Mouse (Mus musculus): ENCODE results near the gene Olfr1392.

The Olfr1392 gene

DNA sequence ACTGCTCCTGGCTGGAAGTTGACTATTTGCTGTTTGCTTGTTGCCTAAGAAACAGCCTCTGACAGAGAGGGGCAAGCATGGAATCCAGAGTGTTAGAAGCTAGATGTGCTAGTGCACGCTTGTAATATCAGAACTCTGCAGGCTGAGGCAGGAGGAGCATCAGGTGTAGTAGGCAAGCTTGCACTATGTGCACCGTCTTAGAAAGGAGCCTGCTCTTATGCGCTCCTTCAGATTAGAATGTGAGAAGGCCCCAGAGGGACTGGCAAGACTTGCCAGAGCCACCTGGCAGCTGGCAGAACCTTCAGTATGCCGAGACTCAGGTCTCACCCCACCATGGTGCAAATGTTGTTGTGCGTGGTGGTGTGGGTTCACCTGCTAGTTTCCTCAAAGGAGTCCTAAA lies 33.0 kb upstream of the Olfr1392 start:
- DNase-seq (ENCODE audit: low read depth, low spot score): no peak

DNA sequence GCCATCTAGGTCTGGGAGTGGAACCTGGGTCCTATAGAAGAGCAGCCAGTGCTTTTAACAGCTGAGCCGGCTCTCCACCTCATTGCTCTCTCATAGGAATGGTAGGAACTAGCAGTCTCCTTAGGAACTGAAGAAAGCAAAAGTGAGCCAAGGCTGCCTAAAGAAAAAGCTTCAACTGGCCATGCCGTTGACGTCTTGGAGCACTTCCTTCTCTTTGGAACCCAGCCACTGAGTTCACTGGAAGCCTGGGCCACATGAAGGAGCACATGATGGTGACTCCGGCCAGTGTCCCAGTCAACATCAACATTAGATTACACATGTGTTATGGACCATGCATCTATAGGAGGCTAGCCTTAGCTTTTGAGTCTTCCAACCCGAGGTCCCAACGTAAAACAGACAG lies 32.0 kb upstream of the Olfr1392 start:
- DNase-seq (ENCODE audit: low read depth, low spot score): no peak

- no peak for DNase-seq (ENCODE audit: low read depth, low spot score)
Observed at GRCm38 (mm10) chr11:49259296-49259695, 25.8 kb upstream of the Olfr1392 start.

DNA sequence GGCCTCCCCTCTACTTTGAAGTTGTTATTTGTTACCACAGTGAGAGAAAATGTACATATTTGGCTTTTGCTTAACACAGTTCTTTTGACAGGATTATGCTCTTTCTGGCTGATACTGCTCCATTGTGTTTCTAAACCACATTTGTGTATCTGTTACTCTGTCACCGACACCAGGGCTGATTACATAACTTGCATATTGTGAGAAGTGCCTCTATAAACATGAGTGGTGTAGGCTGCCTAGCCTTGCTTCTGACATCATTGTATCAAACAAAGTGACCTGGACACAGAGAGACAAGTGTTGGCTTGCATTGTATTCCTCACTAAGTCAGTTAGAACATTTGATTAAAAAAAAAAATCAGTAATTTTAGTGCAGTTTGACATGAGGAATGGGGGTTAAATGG lies 25.3 kb upstream of the Olfr1392 start:
- DNase-seq (ENCODE audit: low read depth, low spot score): no peak

GRCm38 (mm10) chr11:49260598-49261312 lies 24.3 kb upstream of the Olfr1392 start:
- DNase-seq (ENCODE audit: low read depth, low spot score): no peak

DNA sequence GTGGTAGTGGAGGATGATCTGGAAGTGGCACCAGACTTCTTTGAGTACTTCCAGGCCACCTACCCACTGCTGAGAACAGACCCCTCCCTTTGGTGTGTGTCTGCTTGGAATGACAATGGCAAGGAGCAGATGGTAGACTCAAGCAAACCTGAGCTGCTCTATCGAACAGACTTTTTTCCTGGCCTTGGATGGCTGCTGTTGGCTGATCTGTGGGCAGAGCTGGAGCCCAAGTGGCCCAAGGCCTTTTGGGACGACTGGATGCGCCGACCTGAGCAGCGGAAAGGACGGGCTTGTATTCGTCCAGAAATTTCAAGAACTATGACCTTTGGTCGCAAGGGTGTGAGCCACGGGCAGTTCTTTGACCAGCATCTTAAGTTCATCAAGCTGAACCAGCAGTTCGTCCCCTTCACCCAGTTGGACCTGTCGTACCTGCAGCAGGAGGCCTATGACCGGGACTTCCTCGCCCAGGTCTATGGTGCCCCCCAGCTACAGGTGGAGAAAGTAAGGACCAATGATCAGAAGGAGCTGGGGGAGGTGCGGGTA lies 23.7 kb upstream of the Olfr1392 start:
- DNase-seq (ENCODE audit: low read depth, low spot score): peak; percentile 64

DNA sequence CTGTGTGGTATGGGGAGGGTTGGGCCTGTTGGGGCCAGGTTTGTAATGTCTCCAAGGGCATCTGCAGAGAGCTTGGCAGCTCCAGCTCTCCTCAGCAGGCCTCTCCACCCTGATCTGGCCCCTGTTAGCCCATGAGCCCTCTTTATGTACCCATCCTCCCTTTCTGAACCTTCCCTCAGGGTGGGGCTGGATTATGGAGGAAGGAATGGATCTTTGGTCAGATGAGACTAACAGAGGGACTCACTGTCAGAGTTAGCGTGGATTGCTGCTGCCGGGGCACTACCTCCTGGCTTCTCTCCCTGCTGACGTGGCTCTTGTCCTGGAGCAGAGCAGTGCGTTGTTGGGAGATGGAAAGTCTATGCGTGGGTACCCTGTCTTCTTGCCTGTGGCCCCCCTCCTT lies 22.8 kb upstream of the Olfr1392 start:
- DNase-seq (ENCODE audit: low read depth, low spot score): no peak

- DNase-seq (ENCODE audit: low read depth, low spot score): no peak
Observed at GRCm38 (mm10) chr11:49263149-49263548, 21.9 kb upstream of the Olfr1392 start.

GRCm38 (mm10) chr11:49264081-49264480 lies 21.0 kb upstream of the Olfr1392 start:
- DNase-seq (ENCODE audit: low read depth, low spot score): no peak

DNA sequence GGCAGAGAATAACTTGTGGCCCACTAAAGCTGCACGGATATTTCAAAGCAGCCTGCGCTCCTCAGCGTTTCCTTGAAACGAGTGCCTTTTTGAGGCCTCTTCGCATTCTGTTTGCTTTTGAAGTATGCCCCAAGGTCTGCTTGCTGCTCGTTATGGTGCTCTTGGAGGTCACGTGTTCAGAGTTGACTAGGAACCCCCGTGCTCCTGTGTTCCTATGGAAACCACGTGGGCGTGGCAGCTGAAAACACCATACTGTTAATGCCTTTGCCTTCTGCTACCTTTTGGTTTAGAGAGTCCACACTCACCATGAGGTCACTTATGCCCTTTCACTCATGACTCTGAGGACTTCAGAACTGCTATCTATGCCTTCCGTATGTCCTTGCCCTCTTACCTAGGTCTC lies 20.5 kb upstream of the Olfr1392 start:
- peak; percentile 51 for DNase-seq (ENCODE audit: low read depth, low spot score)

GRCm38 (mm10) chr11:49265101-49265500 lies 20.0 kb upstream of the Olfr1392 start:
- no peak for DNase-seq (ENCODE audit: low read depth, low spot score)

DNA sequence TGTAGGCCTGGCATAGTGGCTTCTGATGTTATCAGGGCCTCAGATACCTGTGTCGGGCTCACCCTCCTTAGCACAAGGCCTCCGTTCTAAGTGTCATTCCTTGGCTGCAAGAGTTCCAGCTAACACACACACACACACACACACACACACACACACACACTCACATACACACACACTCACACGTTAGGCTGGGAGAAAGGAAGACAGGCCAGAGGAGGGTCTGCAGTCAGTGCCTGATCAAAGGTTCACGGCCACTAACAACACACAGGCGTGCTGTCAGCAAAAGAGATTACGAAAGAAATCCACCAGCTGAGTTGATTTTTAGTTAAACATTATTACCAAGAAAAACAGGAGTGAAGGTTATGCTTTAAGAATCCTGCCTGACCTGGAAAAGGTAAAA lies 18.4 kb upstream of the Olfr1392 start:
- DNase-seq (ENCODE audit: low read depth, low spot score): no peak

DNA sequence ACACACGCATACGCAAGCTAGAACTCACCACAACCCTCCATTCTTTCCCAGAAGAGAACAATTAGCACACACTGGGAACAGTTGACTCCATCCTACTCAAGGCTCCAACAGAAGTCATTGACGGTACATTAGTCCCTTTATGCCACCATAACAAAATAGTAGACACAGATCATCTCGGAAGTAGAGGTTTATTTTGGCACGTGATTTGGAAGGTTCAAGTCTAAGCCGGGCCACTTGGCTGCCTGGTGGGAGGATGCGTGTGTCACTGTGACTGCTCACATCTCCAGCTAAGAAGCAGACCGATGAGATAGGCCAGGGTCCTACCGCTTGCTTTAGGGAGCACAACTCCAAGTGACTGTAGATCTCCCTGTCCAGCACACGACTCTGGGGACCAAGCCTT lies 17.8 kb upstream of the Olfr1392 start:
- no peak for DNase-seq (ENCODE audit: low read depth, low spot score)

DNA sequence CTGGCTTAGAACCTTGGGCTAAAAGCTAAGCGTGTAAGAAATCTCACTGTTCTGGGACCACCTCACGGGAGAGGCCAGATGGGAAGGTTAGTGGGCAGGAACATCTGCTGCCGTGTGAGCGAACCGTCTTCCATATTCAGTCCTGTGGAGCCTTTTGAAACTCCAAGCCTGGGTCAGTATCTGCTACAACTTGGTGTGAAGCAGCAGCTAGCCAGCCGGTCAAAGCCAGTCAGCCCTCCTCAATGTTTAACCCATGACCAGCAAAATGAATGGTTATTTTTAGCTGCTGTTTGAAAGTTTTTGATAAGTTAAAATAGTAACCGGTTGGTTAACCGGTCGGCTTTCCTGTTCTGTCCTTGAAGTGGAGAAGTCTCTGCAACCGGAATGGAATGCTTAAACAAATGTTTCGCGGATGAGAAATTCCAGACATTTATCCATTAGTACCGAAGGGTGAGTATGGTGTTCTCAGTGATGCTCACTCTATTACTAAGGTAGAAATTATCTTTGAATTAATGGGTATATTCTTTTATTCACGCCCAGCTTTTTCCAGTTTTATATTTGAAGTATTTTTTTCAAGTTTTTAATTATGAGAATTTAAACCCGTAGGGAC lies 17.0 kb upstream of the Olfr1392 start:
- no peak for DNase-seq (ENCODE audit: low read depth, low spot score)

GRCm38 (mm10) chr11:49269761-49270160 lies 15.3 kb upstream of the Olfr1392 start:
- no peak for DNase-seq (ENCODE audit: low read depth, low spot score)

GRCm38 (mm10) chr11:49270368-49270767 lies 14.7 kb upstream of the Olfr1392 start:
- no peak for DNase-seq (ENCODE audit: low read depth, low spot score)

DNA sequence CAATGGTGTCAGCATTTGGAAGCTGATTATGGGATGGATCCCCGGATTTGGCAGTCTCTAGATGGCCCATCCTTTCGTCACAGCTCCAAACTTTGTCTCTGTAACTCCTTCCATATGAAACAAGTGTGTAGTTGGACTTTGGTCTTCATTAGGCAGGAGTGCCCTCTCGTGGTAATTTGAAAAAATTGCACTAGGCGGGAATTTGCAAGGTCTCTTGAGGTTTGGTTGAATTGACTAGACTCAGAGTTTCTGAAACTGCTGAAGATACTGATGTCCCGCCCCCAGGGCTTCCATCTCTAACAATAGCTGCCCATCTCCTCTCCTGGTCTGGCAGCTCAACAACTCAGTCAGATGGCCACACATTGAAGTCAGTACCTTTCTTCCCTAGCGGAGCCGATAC lies 13.7 kb upstream of the Olfr1392 start:
- DNase-seq (ENCODE audit: low read depth, low spot score): peak; percentile 78

- no peak for DNase-seq (ENCODE audit: low read depth, low spot score)
Observed at GRCm38 (mm10) chr11:49273834-49274519, 11.1 kb upstream of the Olfr1392 start.

DNA sequence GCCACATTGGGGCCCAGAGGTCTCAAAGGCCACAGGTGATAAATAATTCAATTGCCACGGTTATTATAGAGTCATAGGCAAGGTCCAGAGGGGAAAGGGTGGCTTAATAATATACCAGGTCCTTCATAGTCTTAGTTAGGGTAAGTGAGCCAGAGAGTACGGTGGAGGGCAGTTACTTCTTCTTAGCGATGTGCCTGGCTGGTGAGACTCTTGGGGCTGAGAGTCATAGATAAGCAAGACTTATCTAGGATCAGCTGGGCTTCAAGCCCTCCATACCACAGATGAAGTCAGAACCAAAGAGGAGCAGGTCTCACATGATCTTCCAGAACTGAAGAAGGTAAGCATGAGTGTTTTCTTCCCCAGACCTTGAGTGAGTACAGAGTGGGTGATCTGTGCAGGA lies 6.9 kb upstream of the Olfr1392 start, which contains the start of gene Olfr1393:
Olfr1393 (plus strand) TSS at position 83 of the 400 bp plus-strand sequence.
- DNase-seq (ENCODE audit: low read depth, low spot score): no peak

DNA sequence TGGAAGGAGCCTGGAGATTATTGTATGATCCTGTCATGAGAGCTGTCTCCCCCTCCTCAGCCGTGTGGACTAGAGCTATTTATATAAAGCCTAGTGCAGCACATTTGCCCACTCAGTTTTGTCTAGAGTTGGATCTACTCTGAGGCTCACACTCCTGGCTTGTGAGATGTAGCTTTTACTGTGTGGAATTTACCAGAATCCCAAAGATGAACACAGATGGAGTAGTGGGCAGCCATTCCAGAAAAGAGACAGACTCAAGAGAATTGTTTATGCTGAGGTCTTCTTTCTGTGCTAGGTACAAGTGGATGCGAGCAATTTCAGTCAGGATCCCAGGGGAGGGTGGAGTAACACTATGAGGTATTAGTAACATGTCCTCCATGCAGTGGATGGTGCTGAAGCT lies 2.2 kb downstream of the Olfr1392 start:
- no peak for DNase-seq (ENCODE audit: low read depth, low spot score)

DNA sequence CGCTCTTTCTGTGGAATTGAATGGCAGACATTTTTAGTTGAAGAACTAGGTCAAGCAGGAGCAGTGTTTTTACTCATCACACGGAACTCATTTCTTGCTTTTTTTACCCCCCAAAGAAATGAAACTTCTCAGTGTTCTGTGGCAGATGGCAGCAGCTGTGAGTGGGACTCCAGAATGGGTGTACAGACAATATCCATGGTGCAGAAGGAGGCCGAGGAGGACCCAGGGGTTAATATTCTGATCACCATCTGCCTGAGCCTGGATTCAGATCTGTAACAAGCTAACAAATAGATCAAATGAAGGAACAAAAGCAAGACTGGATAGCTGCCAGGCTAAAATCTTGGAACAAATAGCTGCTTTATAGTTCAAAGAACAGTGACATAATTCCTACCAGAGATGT lies 7.7 kb downstream of the Olfr1392 start:
- no peak for DNase-seq (ENCODE audit: low read depth, low spot score)

DNA sequence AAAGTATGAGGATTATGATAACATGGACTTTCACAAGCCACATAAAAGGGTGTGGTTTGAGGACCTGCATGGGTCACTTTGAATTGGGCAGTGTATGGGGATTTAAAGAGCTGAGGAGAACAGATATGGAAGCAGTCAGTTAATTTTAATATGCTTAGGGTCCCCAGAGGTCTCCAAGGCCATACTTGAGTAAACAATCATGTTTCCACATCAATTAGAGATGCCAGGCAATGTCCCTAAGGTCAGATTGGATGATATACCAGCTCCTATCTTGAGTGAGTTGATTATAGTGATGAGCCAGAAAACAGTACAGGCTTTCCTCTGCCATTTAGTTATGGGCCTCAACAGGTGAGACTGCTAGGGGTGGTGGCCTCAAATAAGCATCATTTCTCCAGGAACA lies 19.4 kb downstream of the Olfr1392 start, which contains the start of gene Olfr10:
Olfr10 (plus strand) TSS at position 301 of the 400 bp plus-strand sequence.
- DNase-seq (ENCODE audit: low read depth, low spot score): no peak

Data from ZHBTc4 (cell line).